Mouse (Mus musculus): ENCODE measurements around the gene Srxn1.
"Not testable (repeated sequence)": the region's sequence is repeated elsewhere in the genome, so short reads cannot be mapped to it uniquely, and the experiment has no call there.

The Srxn1 gene

DNA sequence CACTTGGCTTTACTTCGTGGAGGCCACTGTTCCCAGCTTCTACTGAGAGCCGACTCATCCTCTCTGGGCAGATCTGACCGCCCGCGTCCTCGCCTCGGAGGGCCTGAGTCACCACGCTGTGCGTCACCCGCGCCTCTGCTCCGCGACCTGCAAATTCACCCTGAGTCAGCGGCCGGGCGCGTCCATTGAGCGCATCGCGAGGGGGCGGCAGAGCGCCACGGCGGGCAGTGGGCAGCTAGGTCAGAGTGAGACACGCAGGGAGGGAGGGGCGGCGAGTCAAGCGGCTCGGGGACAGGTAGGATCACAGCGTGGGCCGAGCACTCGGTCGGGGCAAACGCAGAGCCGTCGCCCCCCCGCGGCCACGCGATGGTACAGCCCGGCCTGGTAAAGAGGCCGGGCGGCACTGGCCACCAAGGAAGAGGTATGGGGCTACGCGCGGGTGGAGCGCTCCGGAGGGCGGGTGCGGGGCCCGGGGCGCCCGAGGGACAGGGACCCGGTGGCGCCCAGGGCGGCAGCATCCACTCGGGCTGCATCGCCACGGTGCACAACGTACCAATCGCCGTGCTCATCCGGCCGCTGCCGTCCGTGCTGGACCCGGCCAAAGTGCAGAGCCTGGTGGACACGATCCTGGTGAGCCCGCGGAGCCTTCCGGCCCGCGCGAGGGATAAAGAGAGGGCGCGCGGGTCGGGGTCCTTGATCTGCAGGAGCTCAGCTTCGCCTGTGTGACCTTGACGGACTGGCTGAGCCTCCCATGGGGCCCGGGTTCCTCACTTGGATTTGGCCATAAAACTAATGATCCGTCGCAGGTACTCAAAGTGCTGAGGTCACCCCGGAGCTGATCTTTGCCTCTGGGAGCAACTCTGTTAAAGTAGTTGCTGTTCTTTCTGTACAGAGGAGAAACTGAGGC lies at the start of gene Srxn1:
Srxn1 (plus strand) TSS at position 199 of the 907 bp plus-strand sequence.
- peak; percentile 84 for DNase-seq (ENCODE audit: low spot score)

DNA sequence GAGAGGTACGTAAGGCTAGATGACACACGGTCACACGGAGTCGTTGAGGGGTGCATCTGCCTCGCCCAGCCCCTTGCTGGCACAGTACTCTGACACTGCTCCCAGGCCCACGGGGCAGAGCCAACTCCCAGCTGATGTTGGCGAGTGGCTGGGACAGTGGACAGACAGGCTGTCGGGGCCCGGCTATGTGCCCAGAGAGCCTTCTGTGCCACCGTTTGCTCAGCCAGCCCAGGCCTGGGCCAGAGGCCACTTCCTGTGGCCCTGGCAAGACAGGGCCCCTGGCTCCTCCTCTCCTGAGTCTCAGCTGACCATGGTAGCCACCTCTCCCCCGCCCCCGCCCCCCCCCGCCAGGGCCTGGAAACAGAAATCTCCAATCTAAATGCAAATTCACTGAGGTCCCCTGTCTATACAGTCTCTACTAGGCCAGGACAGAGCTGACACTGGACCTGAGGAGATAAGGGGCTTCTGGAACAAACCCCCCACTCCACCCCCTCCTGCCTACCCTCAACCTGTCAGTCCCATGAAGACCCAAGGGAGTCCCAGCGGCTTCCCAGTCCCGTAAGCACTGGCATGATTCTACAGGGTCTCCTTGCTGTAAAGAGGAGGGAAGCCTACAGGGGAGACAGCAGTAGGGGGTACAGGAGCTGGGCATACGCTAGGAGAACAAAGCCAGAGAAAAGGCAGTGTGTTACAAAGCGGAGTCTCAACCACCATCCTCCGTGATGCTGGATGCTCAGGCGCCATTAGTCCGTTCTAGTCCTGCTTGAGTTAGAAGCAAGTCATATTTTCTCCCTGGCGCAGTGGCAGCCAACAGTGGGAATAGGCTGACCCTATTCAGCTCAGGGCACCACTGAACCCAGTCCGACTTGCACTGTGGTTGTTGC lies 48.7 kb upstream of the Srxn1 start:
- DNase-seq (ENCODE audit: low spot score) = no peak

DNA sequence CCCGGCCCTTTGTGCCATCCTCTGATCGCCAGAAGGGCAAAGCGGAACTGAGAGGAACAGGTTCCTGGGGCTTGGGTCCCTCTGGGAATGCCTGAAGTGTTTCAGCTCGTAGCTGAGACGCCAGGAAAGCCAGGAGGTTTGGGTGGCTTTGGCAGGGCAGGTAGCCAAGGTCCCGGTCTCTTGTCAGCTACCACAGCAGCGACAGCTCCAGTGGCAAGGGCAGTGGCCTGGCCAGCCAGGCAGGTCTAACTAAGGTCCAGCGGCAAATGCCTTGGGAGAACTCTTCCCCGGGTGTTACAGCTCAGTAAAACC lies 48.1 kb upstream of the Srxn1 start:
- no peak for DNase-seq (ENCODE audit: low spot score)

DNA sequence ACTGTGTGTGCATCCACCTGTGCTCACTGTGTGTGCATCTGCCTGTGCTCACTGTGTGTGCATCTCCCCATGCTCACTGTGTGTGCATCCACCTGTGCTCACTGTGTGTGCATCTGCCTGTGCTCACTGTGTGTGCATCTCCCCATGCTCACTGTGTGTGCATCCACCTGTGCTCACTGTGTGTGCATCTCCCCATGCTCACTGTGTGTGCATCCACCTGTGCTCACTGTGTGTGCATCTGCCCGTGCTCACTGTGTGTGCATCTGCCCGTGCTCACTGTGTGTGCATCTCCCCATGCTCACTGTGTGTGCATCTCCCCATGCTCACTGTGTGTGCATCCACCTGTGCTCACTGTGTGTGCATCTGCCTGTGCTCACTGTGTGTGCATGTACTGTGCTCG lies 42.5 kb upstream of the Srxn1 start:
- not testable (repeated sequence) for DNase-seq (ENCODE audit: low spot score)

DNA sequence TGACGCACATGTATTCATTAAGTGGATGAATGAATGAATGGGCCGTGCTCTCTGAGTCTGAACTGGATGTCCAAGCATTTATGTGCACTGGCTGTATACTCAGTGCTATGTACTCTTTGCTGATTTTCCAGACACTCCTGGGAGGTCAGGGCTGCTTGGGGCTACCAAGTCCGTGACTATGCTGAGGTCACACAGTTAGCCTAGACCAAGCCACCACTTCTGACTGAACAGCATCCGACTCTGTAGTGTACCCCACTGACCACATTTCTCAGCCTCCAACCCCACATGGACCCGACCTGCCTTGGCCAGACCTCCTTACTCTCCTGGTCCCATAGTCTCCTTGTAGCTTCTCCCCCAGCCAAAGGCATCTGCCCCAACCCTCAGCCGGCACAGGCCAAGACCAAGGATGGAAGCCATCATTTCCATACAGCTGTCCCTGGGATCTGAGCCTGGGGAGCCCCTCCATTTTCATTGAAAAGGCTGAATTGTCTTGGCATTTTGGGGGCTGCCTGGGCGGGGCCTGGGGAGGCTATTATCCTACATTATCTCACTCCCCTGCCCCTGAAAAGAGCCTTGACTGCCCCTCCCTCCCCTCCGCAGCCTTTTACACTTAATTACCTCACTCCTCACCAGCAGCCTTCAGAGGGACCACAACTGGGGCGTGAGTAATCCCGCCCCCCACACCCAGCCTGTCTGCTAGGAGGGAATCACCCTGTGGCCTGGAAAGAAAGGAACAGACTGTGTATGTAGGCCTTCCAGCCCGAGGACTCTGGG lies 36.5 kb upstream of the Srxn1 start:
- DNase-seq (ENCODE audit: low spot score) = no peak

DNA sequence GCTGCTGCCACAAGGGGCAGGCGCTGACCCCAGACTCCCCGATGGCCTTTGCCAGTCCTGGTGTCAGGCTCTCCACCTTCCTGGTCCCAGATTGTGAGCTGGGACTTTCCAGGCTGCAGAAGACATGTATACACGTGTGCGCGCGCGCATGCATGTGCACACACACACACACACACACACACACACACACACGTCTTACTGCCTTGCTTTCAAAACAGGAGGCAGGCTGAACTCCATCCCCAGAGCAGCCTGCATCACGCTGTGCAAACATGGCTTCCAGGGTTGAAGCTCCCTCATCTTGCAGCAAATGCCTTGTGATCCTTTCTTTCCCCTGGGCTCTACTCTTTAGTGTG lies 35.9 kb upstream of the Srxn1 start:
- DNase-seq (ENCODE audit: low spot score) = no peak

DNA sequence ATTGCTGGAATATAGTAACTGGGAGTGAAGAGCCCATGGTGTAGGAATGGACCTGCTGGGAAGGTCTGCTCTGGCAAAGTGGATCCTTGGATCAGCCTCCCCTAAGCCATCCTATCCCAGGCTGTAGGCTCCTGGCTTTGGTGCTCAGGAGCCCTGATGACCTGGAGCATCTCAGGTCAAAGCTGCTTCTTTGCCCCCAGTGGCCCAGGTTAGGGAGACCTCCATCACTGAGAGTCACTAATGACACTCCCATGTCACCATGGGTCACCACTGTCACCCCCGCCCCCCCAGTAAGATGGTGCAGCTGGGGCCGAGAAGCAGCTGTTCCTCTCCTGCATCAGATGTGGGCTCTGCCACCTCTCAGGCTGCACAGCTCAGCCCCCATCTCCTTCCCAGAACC lies 35.4 kb upstream of the Srxn1 start:
- no peak for DNase-seq (ENCODE audit: low spot score)

DNA sequence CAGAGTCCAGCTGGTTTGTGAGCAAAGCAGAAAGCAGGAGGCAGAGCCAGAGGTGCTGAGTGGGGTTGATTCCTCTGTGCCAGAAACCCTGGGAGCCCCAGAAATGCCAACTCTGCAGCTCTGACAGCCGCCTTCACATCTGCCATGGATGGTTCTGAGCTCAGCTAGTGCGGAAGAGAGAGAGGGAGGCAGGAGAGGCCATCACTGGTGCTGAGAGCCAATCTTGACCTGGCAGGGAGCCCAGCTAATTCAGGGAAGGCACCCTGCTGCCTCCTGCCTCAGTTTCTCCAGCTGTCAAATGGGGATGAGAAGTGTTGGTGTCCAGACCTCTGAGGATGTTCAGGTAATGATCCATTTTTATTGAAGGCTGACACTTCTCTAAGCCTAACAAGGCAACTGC lies 30.8 kb upstream of the Srxn1 start:
- DNase-seq (ENCODE audit: low spot score) = no peak

DNA sequence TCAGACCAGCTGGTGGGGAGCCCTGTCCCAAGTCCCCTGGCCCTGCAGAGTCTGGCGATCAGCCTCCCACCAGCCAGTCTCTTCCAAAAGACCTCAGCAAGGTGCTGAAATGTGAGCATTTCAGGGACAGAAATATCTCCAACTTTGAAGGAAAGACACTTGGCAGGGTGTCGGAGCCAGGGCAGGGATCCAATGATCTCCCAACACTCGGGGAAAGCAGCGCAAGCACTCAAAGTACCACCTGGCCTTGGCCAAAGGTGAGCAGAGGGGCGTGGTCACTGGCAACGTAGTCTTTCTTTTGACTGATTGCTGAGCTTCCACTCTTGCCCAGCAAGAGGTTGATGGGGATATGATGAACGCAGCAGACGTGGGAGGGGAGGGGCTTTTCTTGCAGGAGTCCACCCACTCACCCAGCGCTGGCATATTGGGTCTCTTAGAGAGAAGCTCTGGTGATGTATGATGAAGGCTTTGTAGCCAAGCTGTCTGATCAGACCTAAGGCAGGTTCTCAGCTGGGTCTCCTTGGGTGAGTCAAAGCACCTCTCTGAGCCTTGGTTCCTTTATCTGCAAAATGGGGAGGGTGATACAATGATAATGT lies 29.9 kb upstream of the Srxn1 start:
- DNase-seq (ENCODE audit: low spot score) = no peak

DNA sequence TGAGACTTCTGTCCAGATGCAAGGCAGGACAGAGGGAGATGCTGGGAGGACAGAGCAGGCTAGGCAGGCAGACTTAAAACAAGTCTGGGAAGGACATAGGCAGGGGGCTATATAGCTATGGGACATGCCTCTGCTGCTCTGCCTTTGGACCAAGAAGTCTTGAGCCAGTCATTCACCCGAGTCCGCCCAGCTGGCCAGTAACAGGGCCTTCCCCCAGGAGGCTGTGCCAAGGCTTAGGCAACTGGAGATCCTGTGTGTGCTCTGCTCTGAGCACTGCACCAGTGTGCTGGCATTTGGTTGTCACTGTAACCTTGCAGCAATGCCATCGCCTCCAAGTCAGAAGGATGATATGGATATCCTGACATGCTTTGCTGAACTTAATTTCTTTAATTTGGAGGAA lies 28.0 kb upstream of the Srxn1 start:
- DNase-seq (ENCODE audit: low spot score) = no peak

DNA sequence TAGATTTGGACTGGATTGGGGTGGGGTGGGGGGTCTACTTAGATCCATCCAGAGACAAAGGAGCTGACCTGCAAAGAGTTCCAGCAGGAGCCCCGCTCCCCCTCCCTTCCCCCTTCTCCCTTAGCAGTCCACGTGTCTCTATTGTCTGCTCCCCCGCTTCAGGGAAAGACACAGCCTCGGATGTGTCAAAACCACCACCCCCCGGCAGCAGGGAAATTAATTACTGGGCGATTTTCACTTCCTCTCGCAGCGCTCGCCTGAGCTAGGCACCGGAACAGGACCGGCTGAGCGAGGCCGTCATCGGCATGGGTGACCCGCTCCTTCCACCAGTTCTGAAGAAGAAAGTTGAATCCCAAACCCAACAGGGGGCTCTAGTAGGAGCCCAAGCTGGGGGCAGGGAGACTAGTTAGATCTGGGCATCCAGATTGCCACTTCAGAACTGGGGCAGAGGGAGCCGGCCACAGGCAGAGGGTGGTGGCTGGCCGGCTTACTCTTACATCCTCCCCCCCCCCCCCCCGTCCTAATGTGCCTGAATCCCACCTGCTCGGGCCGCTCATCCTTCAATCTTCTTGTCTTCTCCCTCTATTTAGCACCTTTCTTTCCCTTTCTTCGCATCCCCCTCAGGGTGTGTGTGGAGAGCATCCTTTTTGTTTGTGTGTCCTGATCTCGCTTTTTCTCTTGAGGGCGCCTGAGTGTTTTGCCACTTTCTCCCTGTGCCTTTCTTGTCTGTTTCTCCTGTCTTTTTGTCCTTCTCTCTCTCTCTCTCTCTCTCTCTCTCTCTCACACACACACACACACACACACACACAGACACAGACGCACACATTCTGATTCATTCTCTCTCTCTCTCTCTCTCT lies 24.4 kb upstream of the Srxn1 start, which contains the start of gene Scrt2:
Scrt2 (plus strand) TSS at position 845 of the 857 bp plus-strand sequence.
- DNase-seq (ENCODE audit: low spot score) = no peak

DNA sequence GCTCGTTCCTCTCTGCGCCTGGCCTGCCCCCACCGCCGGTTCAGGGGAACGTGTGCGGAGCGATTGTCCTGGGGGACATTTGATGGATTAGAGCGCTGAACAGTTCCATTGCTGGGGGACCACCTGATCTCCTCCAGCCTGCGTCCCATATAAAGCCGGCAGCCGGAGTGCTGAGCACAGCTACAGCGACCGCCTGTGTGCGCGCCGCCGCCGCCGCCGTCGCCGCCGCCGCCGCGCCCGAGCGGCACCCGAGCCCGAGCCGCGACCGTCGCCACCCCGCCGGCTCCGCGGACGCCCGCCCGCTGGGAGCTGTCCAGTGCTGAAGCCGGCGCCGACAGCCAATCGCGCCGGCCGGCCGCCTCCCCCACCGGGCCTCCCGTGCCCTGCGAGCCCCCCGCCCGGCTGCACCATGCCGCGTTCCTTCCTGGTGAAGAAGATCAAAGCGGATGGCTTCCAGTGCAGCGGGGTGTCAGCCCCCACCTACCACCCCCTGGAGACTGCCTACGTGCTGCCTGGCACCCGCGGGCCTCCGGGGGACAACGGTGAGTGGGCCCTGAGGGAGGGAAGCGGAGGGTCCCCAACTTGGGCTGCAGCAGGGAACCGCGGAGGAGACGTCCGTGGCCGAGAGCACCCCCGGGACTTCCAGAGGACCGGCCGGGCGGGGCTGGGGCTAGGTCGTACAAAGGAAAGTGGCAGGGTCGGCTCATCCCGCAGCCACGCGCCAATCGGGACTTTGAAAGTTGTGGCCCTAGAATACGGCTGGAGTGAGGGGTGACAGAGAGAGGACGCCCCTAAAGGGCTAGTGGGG lies 23.5 kb upstream of the Srxn1 start:
- peak; percentile 88 for DNase-seq (ENCODE audit: low spot score)

DNA sequence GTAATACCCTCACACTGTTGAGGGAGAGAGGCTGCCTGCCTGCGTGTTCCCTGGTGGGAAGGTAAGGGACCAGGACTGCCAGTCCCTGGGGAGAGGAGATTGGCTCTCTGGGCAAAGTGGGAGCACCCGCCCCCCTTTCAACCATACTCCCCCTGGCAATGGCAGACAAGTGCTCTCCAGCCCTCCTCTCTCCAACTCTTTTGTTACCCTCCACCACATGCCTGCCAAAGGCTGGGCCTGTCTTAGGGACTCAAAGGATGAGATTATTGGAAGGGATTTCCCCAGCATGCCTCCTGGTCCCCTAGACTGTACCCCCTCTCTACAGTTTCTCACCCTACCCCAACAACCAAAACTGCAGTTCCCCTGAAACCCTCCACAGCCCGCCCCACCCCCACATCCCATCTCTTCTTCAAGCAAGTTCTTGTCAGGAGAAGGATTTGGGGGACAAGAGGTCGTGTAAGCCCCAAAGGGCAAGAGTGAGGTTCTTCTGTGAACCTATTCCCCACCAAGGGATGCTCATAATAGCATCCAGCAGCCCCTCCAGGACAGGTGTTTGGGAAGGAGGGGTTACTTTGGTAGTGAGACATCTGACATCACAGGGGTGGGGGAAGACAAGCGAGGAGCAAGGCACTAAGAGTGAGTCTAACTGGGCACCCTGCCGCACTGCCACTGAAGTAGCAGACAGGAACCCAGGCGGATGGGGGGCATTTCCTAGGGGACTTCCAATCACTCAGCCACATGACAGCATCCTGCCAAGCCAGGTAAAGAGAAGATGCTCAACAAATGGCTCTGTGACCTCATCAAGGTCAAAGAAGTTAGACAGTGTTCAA lies 22.6 kb upstream of the Srxn1 start:
- no peak for DNase-seq (ENCODE audit: low spot score)

DNA sequence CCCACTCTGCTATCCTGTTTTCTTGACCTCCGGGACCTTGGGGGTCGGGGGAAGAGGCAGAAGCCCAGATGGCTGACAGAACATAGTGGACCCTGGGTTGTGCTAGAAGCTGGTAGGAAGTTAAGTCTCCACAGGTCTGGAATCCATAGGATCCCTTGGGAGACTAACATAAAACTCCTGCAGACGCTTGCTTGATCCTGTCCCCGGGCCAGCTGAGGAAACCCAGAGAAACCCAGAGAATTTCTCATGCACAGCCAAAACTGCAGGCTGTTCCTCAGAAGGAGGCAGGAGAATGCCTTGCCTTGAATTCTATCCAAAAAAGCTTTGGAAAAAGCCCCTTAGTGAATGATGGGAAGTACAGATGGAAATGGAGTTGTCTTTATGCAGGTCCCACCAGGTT lies 21.9 kb upstream of the Srxn1 start:
- DNase-seq (ENCODE audit: low spot score) = no peak

DNA sequence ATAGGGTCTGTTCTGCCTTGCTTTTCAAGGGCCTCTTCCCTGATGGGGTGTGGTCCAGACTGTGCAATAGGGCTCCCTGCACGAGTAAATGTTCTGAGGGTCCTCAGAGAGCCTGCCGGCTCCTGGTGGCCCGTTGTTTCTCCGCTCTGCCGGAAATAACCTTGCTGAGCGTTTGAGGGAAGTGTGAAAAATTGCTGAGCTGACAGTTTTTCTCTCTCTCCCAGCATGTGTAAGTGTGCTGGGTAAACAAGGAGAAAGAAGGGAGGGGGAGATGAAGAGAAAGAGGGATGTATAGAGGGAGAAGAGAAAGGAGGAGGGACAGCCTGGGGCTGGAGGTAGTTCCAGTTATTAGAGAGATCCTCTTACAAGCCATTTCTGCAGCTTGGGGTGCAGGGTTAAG lies 21.0 kb upstream of the Srxn1 start:
- DNase-seq (ENCODE audit: low spot score) = no peak

DNA sequence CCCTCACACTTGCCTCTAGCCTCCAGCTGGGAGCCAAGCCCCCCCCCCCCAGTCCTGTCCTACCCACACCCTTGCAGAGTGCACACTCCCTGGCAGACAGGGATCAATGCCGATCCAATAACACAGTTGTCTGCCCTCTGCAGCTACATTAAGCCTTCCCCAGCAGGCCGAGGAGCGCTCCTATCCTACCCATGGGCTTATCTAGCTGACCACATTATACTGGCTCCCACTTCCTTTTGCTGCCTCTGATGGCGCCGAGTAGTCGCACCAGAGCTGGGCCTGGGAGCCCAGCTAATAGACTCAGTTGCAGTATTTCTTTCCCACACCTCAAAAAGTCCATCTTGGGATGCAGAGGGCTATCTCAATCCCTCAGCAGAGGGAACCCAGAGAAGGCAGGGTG lies 19.9 kb upstream of the Srxn1 start:
- no peak for DNase-seq (ENCODE audit: low spot score)

DNA sequence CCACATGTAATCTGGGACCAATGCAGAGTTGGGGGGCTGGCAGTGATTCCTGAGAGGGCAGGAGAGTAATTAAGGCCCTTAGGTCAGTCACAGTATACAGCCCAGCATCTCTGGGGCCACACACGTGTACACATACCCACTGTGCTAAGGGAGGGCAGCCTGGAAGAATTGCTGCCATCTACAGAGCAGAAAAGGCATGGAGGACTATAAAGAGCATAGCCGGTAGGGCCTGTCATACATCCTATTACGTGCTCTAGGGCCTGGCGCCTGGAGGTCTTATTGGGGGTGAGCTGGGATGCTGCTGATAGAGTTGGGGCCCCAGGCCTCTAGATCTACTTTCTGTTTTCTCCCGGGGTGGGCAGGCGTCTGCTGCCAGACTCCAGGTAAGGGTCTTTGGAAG lies 18.9 kb upstream of the Srxn1 start:
- no peak for DNase-seq (ENCODE audit: low spot score)

DNA sequence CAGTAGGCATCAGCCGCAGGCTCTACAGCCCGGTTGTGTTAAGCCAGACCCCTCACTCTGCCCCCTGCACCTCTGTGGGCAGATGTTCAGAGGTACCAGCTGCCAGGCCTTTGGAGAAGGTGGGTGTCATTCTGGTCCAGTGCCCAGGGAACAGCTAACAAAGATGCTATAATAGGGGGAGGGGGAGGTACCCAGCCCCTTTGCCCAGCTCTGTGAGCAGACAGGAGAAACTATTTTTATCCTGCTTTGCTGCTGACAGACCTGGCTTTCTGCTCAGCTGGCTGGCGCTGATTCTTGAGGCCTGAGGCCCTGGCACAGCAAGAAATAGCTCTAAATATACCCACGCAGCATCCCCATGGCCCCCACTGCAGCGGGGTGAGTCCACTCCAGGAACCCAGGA lies 18.2 kb upstream of the Srxn1 start:
- DNase-seq (ENCODE audit: low spot score) = no peak

DNA sequence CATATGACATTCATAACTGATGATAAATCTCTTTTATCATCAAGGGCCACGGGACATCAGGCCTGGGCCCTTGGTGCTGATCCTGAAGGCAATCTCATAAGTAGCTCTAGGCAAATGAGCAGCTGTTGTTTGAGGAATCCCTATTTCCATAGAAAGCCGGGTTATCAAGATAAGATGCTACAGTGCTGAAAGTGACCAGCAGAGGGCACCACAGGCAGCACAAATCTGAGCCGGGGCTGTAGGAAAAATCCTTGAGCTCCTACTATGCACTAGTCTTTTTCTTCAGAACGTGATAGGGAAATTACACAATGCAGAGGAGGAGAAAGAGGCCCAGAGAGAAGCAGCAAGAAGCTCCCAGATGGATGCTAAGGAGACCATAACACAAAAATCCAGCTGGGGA lies 16.2 kb upstream of the Srxn1 start:
- DNase-seq (ENCODE audit: low spot score) = peak; percentile 55
